Mouse (Mus musculus) midbrain, embryonic 12.5 days (tissue): ENCODE data around the gene Gm20431. TPM values are rescaled to one million over a fixed set of nuclear protein-coding genes. Genes with fewer than 3 reads are reported as not detected.

Experiments
- ATAC-seq: fragments of 200-750 bp; cut with Nextera tagmentation; 2 replicates; pipeline ENCODE4 v1.8.0; 2017; ENCODE audit warnings: low read depth, moderate TSS enrichment, moderate library complexity; ENCODE audit not compliant: low FRiP score
- H3K27ac ChIP-seq: fragments of 300-500 bp; sonication (generic); replicated peaks from 2 replicates; pipeline ENCODE4 v1.5.1; 2016; ENCODE audit warnings: mild to moderate bottlenecking
- H3K27me3 ChIP-seq: fragments of 300-500 bp; sonication (generic); 2 replicates; pipeline ENCODE4 v1.6.1; 2016; ENCODE audit warnings: mild to moderate bottlenecking
- H3K36me3 ChIP-seq: fragments of 300-500 bp; sonication (generic); 2 replicates; pipeline ENCODE4 v1.6.1; 2016
- H3K4me1 ChIP-seq: fragments of 300-500 bp; sonication (generic); 2 replicates; pipeline ENCODE4 v1.6.1; 2016
- H3K4me2 ChIP-seq: fragments of 300-500 bp; sonication (generic); replicated peaks from 2 replicates; pipeline ENCODE4 v1.6.1; 2016; ENCODE audit warnings: mild to moderate bottlenecking, moderate library complexity
- H3K4me3 ChIP-seq: fragments of 300-500 bp; sonication (generic); 2 replicates; pipeline ENCODE4 v1.5.1; 2016; ENCODE audit warnings: mild to moderate bottlenecking
- H3K9ac ChIP-seq: fragments of 300-500 bp; sonication (generic); replicated peaks from 2 replicates; pipeline ENCODE4 v1.6.1; 2016; ENCODE audit warnings: mild to moderate bottlenecking, moderate library complexity
- H3K9me3 ChIP-seq: fragments of 300-500 bp; sonication (generic); 2 replicates; pipeline ENCODE4 v1.6.1; 2016; ENCODE audit warnings: mild to moderate bottlenecking
- WGBS: fragments of 180-500 bp; shearing (Covaris S2); methylation state at CpG from one replicate; pipeline ENCODE4 v1.1.7; 2016; 5-methylcytosine and 5-hydroxymethylcytosine counted together
- microRNA-seq: library from miRNA; unstranded; fragments of <30 nt; microRNA quantifications from one replicate; pipeline ENCODE4, GENCODE M21; 2017
- polyA plus RNA-seq: library from polyadenylated mRNA; unstranded; fragments of >200 nt; fragmentation: Nextera tagmentation; extraction: Ambion mirVana; gene quantifications from 2 replicates; pipeline ENCODE4 v1.2.1, GENCODE M21; 2016

Gene Gm20431
- polyA plus RNA-seq, 1 experiment from 2014 or later = 9.1 TPM

- ATAC-seq = no peak
- WGBS = 77% methylated on average over 13 of the region's 13 CpGs
Measured at GRCm38 (mm10) chr2:167569934-167570651, 91.2 kb downstream of the Gm20431 start.

DNA sequence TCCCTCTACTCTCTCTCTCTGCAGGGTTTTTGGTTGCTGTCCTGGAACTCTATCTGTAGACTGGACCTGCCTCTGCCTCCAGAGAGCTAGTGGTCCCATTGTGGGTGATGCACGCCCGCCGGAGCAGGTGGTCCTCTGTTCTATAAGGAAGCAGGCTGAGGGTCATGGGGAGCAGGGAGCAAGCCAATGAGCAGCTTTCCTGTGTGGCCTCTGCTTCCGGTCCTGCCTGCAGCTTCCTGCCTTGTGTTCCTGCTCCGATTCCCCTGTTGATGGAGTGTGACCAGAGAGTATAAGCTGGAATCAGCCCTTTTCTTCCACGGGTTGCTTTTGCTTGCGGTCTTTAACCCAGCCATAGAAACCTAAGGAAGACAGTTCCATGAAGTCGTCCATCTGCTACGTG, 93.2 kb downstream of the Gm20431 start:
- H3K9me3 ChIP-seq = no peaks in the 10 kb centered on the region
- ATAC-seq = no peak
- no peak overlapping the region for H3K4me2 ChIP-seq
- peaks cover 15% of the 10 kb centered on the region; the same call in 1 of the 2 replicates for H3K4me1 ChIP-seq
- H3K4me3 ChIP-seq = no peak overlapping the region
- peaks cover 2% of the 10 kb centered on the region; the same call in 1 of the 2 replicates for H3K27me3 ChIP-seq
- no peaks in the 10 kb centered on the region for H3K36me3 ChIP-seq
- 88% methylated on average over 9 of the region's 9 CpGs for WGBS
- H3K9ac ChIP-seq = no peak overlapping the region
- no peak overlapping the region for H3K27ac ChIP-seq

More at GRCm38 (mm10) chr2:167569934-167570651, 91.2 kb downstream of the Gm20431 start:
- Histone ChIP-seq H3K27ac (no peak overlapping the region), H3K36me3 (no peaks in the 10 kb centered on the region), H3K4me2 (no peak overlapping the region), H3K9ac (no peak overlapping the region), H3K4me3 (no peak overlapping the region), H3K9me3 (no peaks in the 10 kb centered on the region), H3K27me3 (no peaks in the 10 kb centered on the region), H3K4me1 (peaks cover 5% of the 10 kb centered on the region; the same call in 1 of the 2 replicates)

GRCm38 (mm10) chr2:167565682-167566081, 95.6 kb downstream of the Gm20431 start:
- H3K4me2 ChIP-seq = peak overlapping the region; percentile 26
- H3K4me3 ChIP-seq = no peak overlapping the region
- H3K27me3 ChIP-seq = peaks cover 7% of the 10 kb centered on the region; the same call in 1 of the 2 replicates
- H3K36me3 ChIP-seq = no peaks in the 10 kb centered on the region
- peaks cover 22% of the 10 kb centered on the region; the same call in 1 of the 2 replicates for H3K4me1 ChIP-seq
- ATAC-seq = 0 out of 2 replicates have a peak, but pooled peaks have one; percentile 34
- no peak overlapping the region for H3K9ac ChIP-seq
- H3K9me3 ChIP-seq = no peaks in the 10 kb centered on the region
- WGBS = 17% methylated on average over 19 of the region's 19 CpGs
- H3K27ac ChIP-seq = no peak overlapping the region

DNA sequence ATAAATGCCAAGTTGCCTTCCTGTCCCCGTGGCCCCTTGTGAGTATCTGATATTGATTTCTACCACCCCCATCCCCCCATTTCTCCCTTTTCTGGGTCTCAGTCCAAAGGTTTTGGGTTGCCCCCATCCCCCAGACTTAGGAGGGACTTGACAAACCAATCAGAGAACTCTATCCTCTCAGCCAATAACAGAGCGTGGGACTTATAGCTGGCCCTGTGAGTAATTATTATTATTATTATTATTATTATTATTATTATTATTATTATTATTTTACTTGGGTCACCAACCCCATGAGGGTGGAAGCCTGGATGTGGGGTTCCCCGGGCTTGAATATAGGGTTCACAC, 96.0 kb downstream of the Gm20431 start:
- Histone ChIP-seq H3K27ac (no peak overlapping the region), H3K4me3 (no peak overlapping the region), H3K36me3 (no peaks in the 10 kb centered on the region), H3K9ac (no peak overlapping the region), H3K9me3 (no peaks in the 10 kb centered on the region), H3K27me3 (peaks cover 8% of the 10 kb centered on the region; the same call in 1 of the 2 replicates), H3K4me1 (peaks cover 22% of the 10 kb centered on the region; the same call in 1 of the 2 replicates), H3K4me2 (0 out of 2 replicates have a peak overlapping the region, but pooled peaks have one; percentile 26)
- no peak for ATAC-seq
- 72% methylated on average over 3 of the region's 3 CpGs for WGBS

DNA sequence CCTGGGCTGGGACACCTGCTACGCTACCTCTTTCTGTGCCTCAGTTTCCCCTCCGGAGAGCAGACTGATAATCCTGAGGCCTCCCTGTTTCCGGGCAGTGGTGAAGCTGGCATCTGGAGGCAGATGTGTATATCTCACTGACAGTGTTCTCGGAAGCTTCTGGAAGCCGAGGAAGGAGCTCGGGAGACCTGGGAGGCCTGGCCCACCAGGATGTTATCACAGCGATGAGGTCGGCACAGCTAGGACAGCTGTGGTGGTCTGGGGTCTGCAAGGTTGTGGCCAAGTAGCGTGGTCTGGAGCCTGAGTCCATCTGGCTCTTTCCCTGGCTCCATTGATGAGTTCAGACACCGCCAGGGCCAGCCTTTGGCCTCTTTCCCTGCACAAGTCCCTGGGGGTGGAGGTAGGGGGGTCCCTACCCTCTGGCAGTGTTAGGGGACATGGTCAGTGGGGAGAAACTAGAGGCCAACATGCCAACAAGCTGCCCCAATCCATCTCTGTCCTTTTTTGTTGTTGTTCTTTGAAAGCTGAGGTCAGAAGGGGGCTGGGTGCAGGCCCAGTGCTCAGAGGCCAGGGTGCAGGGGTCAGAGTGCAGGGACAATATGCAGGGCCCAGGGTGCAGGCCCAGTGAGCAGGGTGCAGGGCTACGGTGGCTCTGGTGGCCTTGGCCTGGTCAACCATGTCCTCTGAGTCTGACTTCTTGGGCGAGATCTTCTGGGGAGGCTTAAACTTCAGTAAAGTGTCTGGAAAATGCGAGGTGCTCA, 96.6 kb downstream of the Gm20431 start:
- Histone ChIP-seq H3K9ac (no peak overlapping the region), H3K27ac (no peak overlapping the region), H3K4me3 (no peak overlapping the region), H3K27me3 (peaks cover 12% of the 10 kb centered on the region), H3K4me2 (no peak overlapping the region), H3K9me3 (no peaks in the 10 kb centered on the region), H3K4me1 (peaks cover 26% of the 10 kb centered on the region; the same call in 1 of the 2 replicates), H3K36me3 (no peaks in the 10 kb centered on the region)
- ATAC-seq = no peak
- 85% methylated on average over 13 of the region's 13 CpGs for WGBS

DNA sequence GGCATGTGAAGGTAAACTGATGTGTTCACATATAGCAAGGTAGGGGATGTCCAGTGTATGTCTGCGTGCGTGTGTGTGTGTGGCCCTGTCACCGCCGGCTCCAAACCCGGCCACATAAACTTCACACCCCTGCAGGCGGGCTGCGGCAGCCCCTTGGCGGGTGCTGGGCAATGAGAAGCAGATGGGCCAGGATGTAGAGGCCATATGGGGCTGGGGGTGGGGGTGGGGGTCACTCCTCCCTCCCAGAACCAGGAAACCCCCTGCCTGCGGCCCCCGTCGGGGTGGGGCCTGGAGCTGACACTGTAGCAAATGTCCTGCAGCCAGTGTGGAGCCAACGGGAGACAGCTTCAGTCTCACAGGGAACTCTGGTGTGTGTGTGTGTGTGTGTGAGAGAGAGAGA, 97.6 kb downstream of the Gm20431 start:
- Histone ChIP-seq H3K4me3 (no peak overlapping the region), H3K27ac (0 out of 2 replicates have a peak overlapping the region, but pooled peaks have one; percentile 26), H3K36me3 (no peaks in the 10 kb centered on the region), H3K9ac (no peak overlapping the region), H3K4me2 (no peak overlapping the region), H3K27me3 (peaks cover 14% of the 10 kb centered on the region), H3K4me1 (peaks cover 32% of the 10 kb centered on the region; the same call in 1 of the 2 replicates), H3K9me3 (no peaks in the 10 kb centered on the region)
- ATAC-seq = peak; percentile 35; the same call in 1 of the 2 replicates
- 58% methylated on average over 11 of the region's 12 CpGs for WGBS

- Histone ChIP-seq H3K27ac (no peak overlapping the region), H3K9me3 (no peaks in the 10 kb centered on the region), H3K27me3 (peaks cover 20% of the 10 kb centered on the region), H3K36me3 (no peaks in the 10 kb centered on the region), H3K4me3 (no peak overlapping the region), H3K4me2 (no peak overlapping the region), H3K4me1 (peaks cover 35% of the 10 kb centered on the region; the same call in 1 of the 2 replicates), H3K9ac (no peak overlapping the region)
- 84% methylated on average over 5 of the region's 5 CpGs for WGBS
- no peak for ATAC-seq
Measured at GRCm38 (mm10) chr2:167563035-167563434, 98.3 kb downstream of the Gm20431 start.

DNA sequence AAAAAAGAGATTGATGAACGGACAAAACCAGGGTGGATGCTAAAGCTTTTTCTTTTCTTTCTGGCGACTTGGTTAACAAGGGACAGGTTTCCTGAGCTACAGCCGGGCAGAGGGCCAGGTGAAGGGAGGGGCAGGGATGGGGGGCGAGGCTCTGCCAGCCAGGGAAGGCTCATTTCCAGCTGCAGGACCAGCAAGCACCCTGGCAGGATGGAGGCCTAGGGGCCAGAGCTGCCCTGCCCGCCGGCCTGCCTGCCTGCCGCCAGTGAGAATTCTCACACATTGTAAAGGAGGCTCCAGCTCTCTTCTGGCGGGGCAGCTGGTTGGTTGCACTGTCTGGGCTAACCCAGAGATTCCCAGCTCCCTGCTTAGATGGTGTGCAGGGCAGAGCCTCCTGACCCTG, 99.2 kb downstream of the Gm20431 start:
- no peaks in the 10 kb centered on the region for H3K9me3 ChIP-seq
- H3K4me1 ChIP-seq = peaks cover 35% of the 10 kb centered on the region; the same call in 1 of the 2 replicates
- ATAC-seq = no peak
- peaks cover 20% of the 10 kb centered on the region for H3K27me3 ChIP-seq
- no peaks in the 10 kb centered on the region for H3K36me3 ChIP-seq
- no peak overlapping the region for H3K27ac ChIP-seq
- no peak overlapping the region for H3K4me2 ChIP-seq
- WGBS = 48% methylated on average over 8 of the region's 8 CpGs
- H3K9ac ChIP-seq = no peak overlapping the region
- H3K4me3 ChIP-seq = no peak overlapping the region

GRCm38 (mm10) chr2:167559413-167559812, 101.9 kb downstream of the Gm20431 start:
- H3K4me3 ChIP-seq = peak overlapping the region; percentile 21
- peaks cover 20% of the 10 kb centered on the region for H3K27me3 ChIP-seq
- H3K4me2 ChIP-seq = peak overlapping the region; percentile 49
- H3K4me1 ChIP-seq = peaks cover 27% of the 10 kb centered on the region; the same call in 1 of the 2 replicates
- H3K9me3 ChIP-seq = no peaks in the 10 kb centered on the region
- H3K36me3 ChIP-seq = no peaks in the 10 kb centered on the region
- WGBS = 15% methylated on average over 27 of the region's 27 CpGs
- peak overlapping the region; percentile 15; the same call in 1 of the 2 replicates for H3K27ac ChIP-seq
- H3K9ac ChIP-seq = peak overlapping the region; percentile 24; the same call in 1 of the 2 replicates
- ATAC-seq = peak; percentile 72; the same call in 1 of the 2 replicates

Small RNAs within 50 kb of the gene (microRNA-seq; reads per million reads assigned to microRNA genes)
- gene Gm22355 = not detected

Other genes starting within 250 kb of the Gm20431 start
- 26.1 and 27.5 TPM in 2 replicates for gene Slc9a8, start 239.8 kb downstream of the Gm20431 start, polyA plus RNA-seq
- 135 and 137 TPM in 2 replicates for gene Rnf114, start 168.9 kb downstream of the Gm20431 start, polyA plus RNA-seq
- gene Spata2, start 168.6 kb downstream of the Gm20431 start, polyA plus RNA-seq = 21.3 and 23.6 TPM in 2 replicates
- 15.3 and 24.6 TPM in 2 replicates for gene Snai1, start 123.3 kb downstream of the Gm20431 start, polyA plus RNA-seq
- 297 and 322 TPM in 2 replicates for gene Ube2v1, start 29.4 kb downstream of the Gm20431 start, polyA plus RNA-seq
- gene Cebpb, start 27.4 kb upstream of the Gm20431 start, polyA plus RNA-seq = 2.7 and 3.1 TPM in 2 replicates
- 33.6 and 36.5 TPM in 2 replicates for gene Tmem189, start 28.3 kb upstream of the Gm20431 start, polyA plus RNA-seq